In genomic region chr10:70380041-70380651, GRCm38 (mm10) we compare ENCODE assay signal across 12 mouse cellular contexts.
DNase-seq lines count a peak whose midpoint lies in the region; ATAC-seq lines count a peak whose summit lies in the region.
"Had no signal": no experiment of that assay in that cellular context is flagged by ENCODE, and none has a peak within 500 bp of the region (broad histone marks: within the 10 kb centered on the region; RNA-seq: fewer than 3 reads in every experiment).

No protein-coding gene starts in this region.

- H3K36me3 ChIP-seq in midbrain, embryonic 10.5 days = no peaks in the 10 kb centered on the region
- no peaks in the 10 kb centered on the region for H3K36me3 ChIP-seq in midbrain, embryonic 16.5 days (ENCODE audit: control insufficient read depth, insufficient read depth, low read length)
- no peaks in the 10 kb centered on the region for H3K36me3 ChIP-seq in forebrain, embryonic 16.5 days (ENCODE audit: control insufficient read depth, insufficient read depth)
- H3K36me3 ChIP-seq: embryonic facial prominence, embryonic 13.5 days; liver, embryonic 13.5 days had no signal

- no peak for ATAC-seq in midbrain, embryonic 16.5 days
- peak; percentile 75 for ATAC-seq in forebrain, embryonic 16.5 days

- WGBS in midbrain, embryonic 10.5 days = 33% methylated on average over 7 of the region's 7 CpGs
- WGBS in midbrain, embryonic 16.5 days = 18% methylated on average over 7 of the region's 7 CpGs
- WGBS in forebrain, embryonic 16.5 days = 23% methylated on average over 7 of the region's 7 CpGs

- H3K27me3 ChIP-seq in midbrain, embryonic 10.5 days (ENCODE audit: low read depth, poor library complexity, severe bottlenecking) = no peaks in the 10 kb centered on the region
- no peaks in the 10 kb centered on the region for H3K27me3 ChIP-seq in midbrain, embryonic 16.5 days (ENCODE audit: control insufficient read depth, insufficient read depth, low read depth, low read length)
- H3K27me3 ChIP-seq in forebrain, embryonic 16.5 days (replicated peaks; ENCODE audit: control insufficient read depth, insufficient read depth, low read length) = no peaks in the 10 kb centered on the region
- H3K27me3 ChIP-seq: embryonic facial prominence, embryonic 13.5 days; liver, embryonic 13.5 days had no signal

- no peak overlapping the region for H3K4me2 ChIP-seq in midbrain, embryonic 16.5 days (ENCODE audit: low read length)
- no peak overlapping the region for H3K4me2 ChIP-seq in forebrain, embryonic 16.5 days (ENCODE audit: low read length)
- H3K4me2 ChIP-seq: embryonic facial prominence, embryonic 13.5 days; liver, embryonic 13.5 days had no signal

- H3K4me3 ChIP-seq in midbrain, embryonic 10.5 days = no peak overlapping the region
- no peak overlapping the region for H3K4me3 ChIP-seq in midbrain, embryonic 16.5 days (ENCODE audit: low read depth, low read length)
- H3K4me3 ChIP-seq in forebrain, embryonic 16.5 days (replicated peaks; ENCODE audit: low read length) = no peak overlapping the region
- H3K4me3 ChIP-seq: embryonic facial prominence, embryonic 13.5 days; liver, embryonic 13.5 days had no signal

- peaks cover 10% of the 10 kb centered on the region for H3K4me1 ChIP-seq in midbrain, embryonic 10.5 days
- H3K4me1 ChIP-seq in midbrain, embryonic 16.5 days (ENCODE audit: control insufficient read depth, insufficient read depth, low read length) = no peaks in the 10 kb centered on the region; the same call in 1 of the 2 replicates
- H3K4me1 ChIP-seq in forebrain, embryonic 16.5 days (replicated peaks; ENCODE audit: control insufficient read depth, insufficient read depth, low read length) = no peaks in the 10 kb centered on the region
- H3K4me1 ChIP-seq: embryonic facial prominence, embryonic 13.5 days; liver, embryonic 13.5 days had no signal

- H3K27ac ChIP-seq in midbrain, embryonic 10.5 days (replicated peaks) = peak overlapping the region; percentile 71
- H3K27ac ChIP-seq in midbrain, embryonic 16.5 days (ENCODE audit: low read length) = no peak overlapping the region
- H3K27ac ChIP-seq in forebrain, embryonic 16.5 days (ENCODE audit: low read length) = no peak overlapping the region
- H3K27ac ChIP-seq: embryonic facial prominence, embryonic 13.5 days; kidney, postnatal 0 days; liver, embryonic 13.5 days had no signal

- peak; percentile 35 for DNase-seq in midbrain, embryonic 10.5 days (ENCODE audit: low spot score)
- DNase-seq in left cerebral cortex, adult 18-20 months (ENCODE audit: low spot score in 2 of 2) = peak; percentile 19 to 20
- peak; percentile 20 to 22 for DNase-seq in right cerebral cortex, postnatal 36 days (ENCODE audit: low spot score in 2 of 2)
- no peak for DNase-seq in adrenal gland, adult 2 months
- DNase-seq in kidney, postnatal 25 days = no peak
- no peak for DNase-seq in urinary bladder, adult 18-20 months (ENCODE audit: low spot score in 2 of 2)
- DNase-seq: adrenal gland, adult 8-10 months; liver, embryonic 13.5 days had no signal

- no peaks in the 10 kb centered on the region for H3K9me3 ChIP-seq in midbrain, embryonic 10.5 days (replicated peaks)
- H3K9me3 ChIP-seq in midbrain, embryonic 16.5 days (replicated peaks; ENCODE audit: control insufficient read depth, low read length, poor library complexity, severe bottlenecking) = no peaks in the 10 kb centered on the region
- H3K9me3 ChIP-seq in forebrain, embryonic 16.5 days (ENCODE audit: control insufficient read depth, low read length) = no peaks in the 10 kb centered on the region
- H3K9me3 ChIP-seq: embryonic facial prominence, embryonic 13.5 days; liver, embryonic 13.5 days had no signal

- H3K9ac ChIP-seq in midbrain, embryonic 16.5 days (ENCODE audit: low read depth, low read length) = no peak overlapping the region
- H3K9ac ChIP-seq in forebrain, embryonic 16.5 days (replicated peaks; ENCODE audit: low read depth, low read length) = no peak overlapping the region
- H3K9ac ChIP-seq: embryonic facial prominence, embryonic 13.5 days; liver, embryonic 13.5 days had no signal

Comparison
In these comparisons a context has a peak if more than half of its experiments do, and no peak if none do; other contexts are left out.
1. DNase-seq: peak in midbrain, embryonic 10.5 days (single experiment), left cerebral cortex, adult 18-20 months (2 of 2) and right cerebral cortex, postnatal 36 days (2 of 2); none in adrenal gland, adult 2 months (single experiment), kidney, postnatal 25 days (0 of 2) and urinary bladder, adult 18-20 months (0 of 2).